Mouse (Mus musculus) brain, embryonic 14.5 days (tissue): ENCODE measurements around the gene Rlbp1. TPM values are rescaled to one million over a fixed set of nuclear protein-coding genes. Genes with fewer than 3 reads are reported as not detected.

Experiments used
- DNase-seq: peaks from one replicate; pipeline ENCODE4 v3.0.0-alpha.2; 2011; ENCODE audit warnings: low read depth
- CTCF ChIP-seq: fragments of 200-500 bp; IDR thresholded peaks from 2 replicates; pipeline ENCODE4 v1.5.1; 2012; ENCODE audit warnings: inconsistent platforms, mild to moderate bottlenecking, moderate library complexity, borderline replicate concordance; ENCODE audit not compliant: insufficient read depth, insufficient read length; ENCODE audit errors: extremely low read depth
- POLR2A ChIP-seq: fragments of 200-500 bp; IDR thresholded peaks from 2 replicates; pipeline ENCODE4 v1.6.1; 2012; ENCODE audit warnings: mild to moderate bottlenecking, inconsistent platforms, borderline replicate concordance; ENCODE audit not compliant: poor library complexity, insufficient read depth, insufficient read length, severe bottlenecking; ENCODE audit errors: extremely low read depth
- polyA plus RNA-seq: library from polyadenylated mRNA; depleted of rRNA; stranded (reverse); fragments of >200 nt; gene quantifications from 2 replicates; pipeline ENCODE4 v1.2.3, GENCODE M21; 2012

Gene Rlbp1
- polyA plus RNA-seq, 1 experiment, result 26.1 TPM

DNA sequence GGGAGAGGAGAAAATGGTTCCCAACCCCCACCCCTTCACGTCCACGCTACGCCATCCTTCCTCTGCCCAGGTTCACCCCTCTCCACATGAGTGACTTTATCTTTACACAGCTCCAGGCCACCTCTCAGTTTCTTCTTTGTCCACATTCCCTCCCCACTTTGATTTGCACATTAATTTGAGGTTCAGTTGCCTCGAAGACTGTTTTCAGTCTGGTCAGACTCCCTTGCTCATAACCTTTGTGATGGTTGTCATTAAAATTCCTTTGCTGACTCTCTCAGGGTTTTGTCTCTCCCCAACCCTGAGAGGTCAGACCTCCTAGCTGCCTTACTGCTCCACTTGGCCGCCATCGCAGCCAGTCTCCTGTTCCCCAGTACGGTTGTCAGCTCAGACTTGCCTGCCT, 7.8 kb upstream of the Rlbp1 start:
- TF ChIP-seq CTCF (no peak), POLR2A (no peak)
- no peak for DNase-seq

DNA sequence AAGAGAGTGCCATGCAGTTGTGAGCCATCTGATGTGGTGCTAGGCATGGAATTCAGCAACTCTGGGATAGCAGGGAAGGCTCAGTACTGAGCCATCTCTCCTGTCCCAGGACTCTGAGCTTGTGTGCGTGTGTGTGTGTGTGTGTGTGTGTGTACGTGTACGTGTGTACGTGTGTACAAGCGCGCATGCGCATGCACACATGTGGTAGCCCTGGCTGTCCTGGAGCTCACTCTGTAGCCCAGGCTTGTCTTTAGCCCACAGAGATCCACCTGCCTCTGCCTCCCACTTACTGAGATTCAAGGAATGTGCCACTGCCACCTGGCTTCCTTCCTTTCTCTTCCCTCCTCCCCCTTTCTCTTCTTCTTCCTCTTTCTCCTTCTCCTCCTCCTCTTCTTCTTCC, 7.1 kb upstream of the Rlbp1 start:
- DNase-seq, result no peak
- no peak for TF ChIP-seq POLR2A
- TF ChIP-seq CTCF, result no peak

DNA sequence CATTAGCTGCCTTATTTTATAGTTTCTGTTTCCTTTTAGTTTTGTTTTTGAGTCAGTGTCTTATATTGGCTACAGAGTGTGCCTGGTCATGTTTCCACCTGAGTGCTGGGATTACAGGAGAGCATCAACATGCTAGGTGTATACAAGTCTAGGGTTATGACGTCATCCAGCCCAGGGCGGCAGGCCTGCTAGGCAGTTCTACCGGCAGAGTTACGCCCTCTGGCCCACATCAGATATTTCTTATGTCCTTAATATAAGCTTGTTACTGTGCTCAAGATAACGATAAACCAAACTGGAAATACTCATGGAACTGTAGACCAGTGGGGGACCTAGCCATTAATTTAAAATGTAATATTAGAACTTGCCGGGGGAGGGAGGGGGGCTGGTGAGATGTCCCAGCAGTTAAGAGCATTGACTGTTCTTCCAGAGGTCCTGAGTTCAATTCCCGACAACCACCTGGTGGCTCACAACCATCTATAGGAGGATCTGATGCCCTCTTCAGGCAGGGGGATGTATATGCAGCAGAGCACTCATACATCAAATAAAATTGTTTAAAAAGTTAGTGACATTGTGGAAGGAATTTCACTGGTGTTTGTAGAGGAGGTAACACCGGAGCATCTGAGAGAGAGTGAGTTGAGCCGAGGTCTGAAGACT, 6.1 kb upstream of the Rlbp1 start:
- TF ChIP-seq POLR2A (no peak), CTCF (peak; percentile 11; the same call in 1 of the 2 replicates)

DNA sequence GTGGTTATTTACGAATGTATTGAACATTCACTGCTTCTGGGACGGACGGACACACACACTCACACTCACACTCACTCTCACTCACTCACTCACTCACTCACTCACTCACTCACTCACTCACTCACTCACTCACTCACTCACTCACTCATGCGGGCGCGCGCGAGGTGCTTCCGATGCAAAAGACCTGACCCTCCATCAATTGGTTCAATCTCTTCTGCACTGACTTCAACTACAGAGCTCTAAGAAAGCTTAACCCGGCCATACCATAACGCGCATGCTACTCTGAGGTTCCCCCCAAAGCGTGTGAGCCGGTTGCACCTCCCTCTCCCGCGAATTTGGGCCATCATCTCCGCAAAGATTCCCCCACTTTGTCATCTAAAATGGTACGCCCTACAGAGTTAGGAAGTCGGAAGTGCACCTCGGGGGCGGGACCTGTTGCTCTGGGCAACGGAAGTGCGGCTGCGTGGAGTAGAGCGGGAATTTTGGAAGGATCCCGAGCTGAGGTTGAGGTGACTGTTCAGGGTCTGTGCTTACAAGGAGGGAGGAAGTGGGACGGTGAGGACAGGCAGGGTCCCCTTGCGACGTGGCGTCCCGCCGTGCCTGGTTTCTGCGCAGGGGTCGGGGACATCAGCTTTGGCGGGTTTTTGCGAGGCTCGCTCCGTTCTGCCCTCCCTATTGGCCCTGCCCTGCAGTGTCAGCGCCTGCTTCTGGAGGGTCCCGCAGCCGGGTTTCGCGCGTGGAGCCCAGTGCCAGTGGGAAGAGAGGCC, 5.2 kb upstream of the Rlbp1 start, which contains the start of gene Fanci:
Gene Fanci (plus strand): TSS at position 47 of the 767 bp plus-strand sequence.
- DNase-seq, result peak; percentile 98
- TF ChIP-seq CTCF (no peak), POLR2A (no peak)

More for the DNA sequence above, 6.1 kb upstream of the Rlbp1 start:
- no peak for DNase-seq

DNA sequence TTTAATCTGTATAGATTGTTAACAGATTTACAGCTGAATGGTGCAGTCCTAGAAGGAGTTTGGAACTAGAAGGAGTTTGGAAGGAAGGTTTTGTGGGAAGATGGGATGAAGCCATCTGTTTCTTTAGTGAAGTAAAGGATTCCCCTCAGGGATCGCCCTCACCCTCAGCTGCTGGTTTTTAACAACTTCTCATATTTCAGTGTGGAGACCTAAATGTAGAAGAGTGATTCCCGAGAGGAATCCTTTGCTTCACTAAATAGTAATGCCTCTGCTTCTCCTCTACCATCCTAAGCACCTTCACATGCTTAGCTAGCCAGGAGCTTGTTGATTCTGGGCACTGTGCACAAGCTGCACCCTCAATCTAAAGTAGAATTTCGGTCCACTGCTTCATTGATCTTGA, 4.6 kb upstream of the Rlbp1 start:
- DNase-seq, result no peak
- no peak for TF ChIP-seq POLR2A
- no peak for TF ChIP-seq CTCF

DNA sequence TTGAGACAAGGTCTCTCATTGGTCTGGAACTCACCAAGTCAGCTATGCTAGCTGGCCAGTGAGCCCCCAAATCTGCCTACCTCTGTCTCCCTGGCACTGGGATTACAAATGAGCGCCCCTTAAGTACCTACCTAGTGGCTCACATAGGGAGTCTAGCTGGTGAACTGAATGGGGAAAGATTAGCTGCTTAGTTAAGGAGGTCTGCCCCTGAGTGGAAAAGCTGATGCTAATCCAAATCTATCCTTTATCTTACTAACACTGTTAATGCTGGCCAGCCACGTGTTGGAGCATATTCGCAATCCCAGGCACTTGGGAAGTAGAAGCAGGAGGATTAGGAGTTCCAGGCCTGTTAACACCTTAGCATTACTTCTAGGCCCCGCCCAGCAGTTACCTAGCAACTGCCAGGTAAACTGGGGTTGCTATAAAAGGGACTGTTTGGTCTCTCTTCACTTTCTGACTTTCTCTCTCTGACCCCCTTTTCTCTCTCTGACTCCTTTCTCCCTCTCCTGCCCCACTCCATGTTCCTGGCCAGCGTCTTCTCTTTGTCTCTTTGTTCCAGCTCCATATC, 3.4 kb upstream of the Rlbp1 start:
- no peak for TF ChIP-seq CTCF
- no peak for TF ChIP-seq POLR2A

DNA sequence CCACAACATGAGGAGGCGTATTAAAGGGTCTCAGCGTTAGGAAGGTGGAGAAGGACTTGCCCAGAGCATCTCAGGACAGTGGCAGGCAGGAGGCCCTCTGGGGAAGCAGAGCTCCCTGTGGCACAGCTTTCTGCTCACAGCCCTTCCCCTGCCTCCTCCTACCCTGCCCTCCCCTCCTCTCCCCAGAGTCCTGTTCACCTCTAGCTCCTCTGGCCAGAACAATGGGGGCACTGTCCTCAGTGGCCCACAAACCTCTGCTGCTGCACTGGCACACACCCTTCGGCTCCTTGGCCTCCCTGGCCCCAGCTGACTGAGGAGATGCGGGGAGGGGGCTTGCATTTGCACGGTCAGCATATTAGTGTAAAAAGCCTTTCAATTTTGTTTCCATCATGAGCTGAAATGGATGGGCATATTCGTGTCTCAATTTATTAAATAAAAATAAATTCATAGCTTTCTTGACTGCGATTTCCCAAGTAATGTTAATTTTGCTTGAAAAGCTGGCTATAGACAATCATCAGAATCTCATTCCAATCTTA, 1.9 kb upstream of the Rlbp1 start:
- TF ChIP-seq POLR2A (no peak), CTCF (no peak)

More for the DNA sequence above, 3.4 kb upstream of the Rlbp1 start:
- DNase-seq, result no peak

DNA sequence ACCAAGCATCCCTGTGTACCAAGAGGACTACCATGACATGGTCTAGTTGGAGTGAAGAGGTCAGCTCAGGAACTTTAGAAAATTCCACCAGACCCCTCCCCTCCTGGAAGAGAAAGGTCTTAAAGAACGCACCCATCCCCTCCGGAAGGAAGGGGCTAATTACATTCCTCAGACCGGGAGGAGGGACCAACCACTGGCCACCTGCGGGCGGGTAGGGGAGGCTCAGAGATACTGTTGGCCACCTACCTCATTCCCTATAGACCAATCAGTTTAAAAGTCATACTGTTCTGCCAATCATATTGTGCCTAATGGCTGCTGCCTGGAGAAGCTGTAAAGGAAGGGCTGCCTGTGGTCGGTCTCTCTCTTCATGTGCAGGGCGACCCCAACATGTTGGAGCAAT, 1.1 kb upstream of the Rlbp1 start:
- no peak for DNase-seq
- TF ChIP-seq CTCF, result no peak
- no peak for TF ChIP-seq POLR2A

More for the DNA sequence above, 1.9 kb upstream of the Rlbp1 start:
- peak; percentile 55 for DNase-seq

DNA sequence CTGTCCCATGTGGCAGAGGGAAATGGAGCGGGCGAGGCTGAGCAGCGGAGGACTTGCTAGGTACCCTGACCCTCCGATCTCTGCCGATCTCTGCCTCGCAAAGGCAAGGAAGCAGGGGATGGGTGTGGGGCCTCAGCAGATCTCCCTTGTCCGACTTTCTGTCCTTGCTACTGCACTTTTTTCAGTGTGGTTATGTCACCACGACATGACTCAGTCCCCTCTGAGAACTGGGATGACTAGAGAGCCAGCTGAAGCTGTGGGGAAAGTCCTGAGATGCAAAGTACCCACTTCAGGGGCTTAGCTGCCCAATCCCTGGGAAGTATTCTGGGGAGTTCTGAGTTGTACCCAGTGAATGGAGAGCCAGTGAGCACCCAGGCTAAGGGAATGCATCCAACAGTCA, 292 bp upstream of the Rlbp1 start:
- DNase-seq, result no peak
- TF ChIP-seq CTCF, result no peak
- no peak for TF ChIP-seq POLR2A

DNA sequence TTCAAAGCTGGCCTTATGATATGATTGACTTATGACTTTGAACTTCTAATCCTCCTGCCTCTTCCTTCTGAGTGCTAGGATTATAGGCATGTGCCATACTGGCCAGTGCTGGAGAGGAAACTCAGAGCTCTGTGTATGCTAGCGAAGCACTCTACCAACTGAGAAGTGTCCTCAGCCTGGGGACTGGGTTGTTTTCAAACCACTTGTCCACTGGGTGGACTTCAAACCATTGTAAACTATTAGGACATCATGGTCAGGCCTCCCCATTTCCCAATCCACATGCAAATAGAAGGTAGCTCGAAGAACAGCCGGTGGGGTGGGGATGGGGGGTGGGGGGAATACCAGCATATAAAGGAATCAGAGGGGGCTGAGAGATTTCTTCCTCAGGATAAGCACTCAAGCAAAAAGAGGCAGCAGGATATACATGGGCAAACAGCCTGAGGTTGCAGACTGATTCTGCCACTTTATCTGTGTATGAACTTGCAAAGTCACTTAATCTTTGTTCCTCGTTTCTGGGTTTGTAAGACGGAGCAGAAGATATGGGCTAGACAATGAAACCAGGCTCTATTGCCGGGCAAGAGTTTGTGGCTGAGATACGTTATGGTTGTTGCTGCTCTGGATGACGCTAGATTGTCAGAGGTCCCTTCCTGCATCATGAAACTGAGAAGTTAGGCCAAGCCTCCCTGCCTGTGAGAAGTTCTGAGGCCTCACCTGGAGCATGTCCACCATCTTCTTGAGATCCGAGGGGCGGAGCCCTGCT, 10.2 kb downstream of the Rlbp1 start:
- TF ChIP-seq POLR2A (no peak), CTCF (no peak)
- no peak for DNase-seq
